Mouse (Mus musculus) MEL (cell line): ENCODE data around the gene Pabpn1l.

Experiments used
- CTCF ChIP-seq, 3 experiments: IDR thresholded peaks in 2 of 3; conservative IDR thresholded peaks in 1 of 3; 2 replicates each; pipeline ENCODE4 v1.5.1; 2011 to 2012; ENCODE audit warnings: low read length in 3 of 3, low read depth in 2 of 3, mild to moderate bottlenecking in 2 of 3, improper control_type of control experiment in 1 of 3, inconsistent platforms in 1 of 3, mixed read lengths in 1 of 3, moderate library complexity in 1 of 3; ENCODE audit not compliant: control insufficient read depth in 1 of 3, insufficient read depth in 1 of 3, poor library complexity in 1 of 3, severe bottlenecking in 1 of 3
- ETS1 ChIP-seq: IDR thresholded peaks from 2 replicates; pipeline ENCODE4 v1.6.1; 2012; ENCODE audit warnings: low read depth, mild to moderate bottlenecking, inconsistent platforms, low read length, improper control_type of control experiment, moderate library complexity
- GATA1 ChIP-seq: IDR thresholded peaks from 2 replicates; pipeline ENCODE4 v1.6.1; 2011; ENCODE audit warnings: low read depth, low read length, improper control_type of control experiment
- MAZ ChIP-seq: IDR thresholded peaks from 2 replicates; pipeline ENCODE4 v1.6.1; 2012; ENCODE audit warnings: low read depth, mild to moderate bottlenecking, inconsistent platforms, low read length, improper control_type of control experiment
- NELFE ChIP-seq: IDR thresholded peaks from 2 replicates; pipeline ENCODE4 v1.6.1; 2011; ENCODE audit warnings: low read depth, low read length, improper control_type of control experiment
- POLR2A ChIP-seq, 2 experiments: IDR thresholded peaks; 2 replicates each; pipeline ENCODE4 v1.6.1; 2011 to 2012; ENCODE audit warnings: low read length in 2 of 2, mild to moderate bottlenecking in 2 of 2, control low read depth in 1 of 2, improper control_type of control experiment in 1 of 2, low read depth in 1 of 2, moderate library complexity in 1 of 2; ENCODE audit not compliant: control insufficient read depth in 1 of 2, insufficient read depth in 1 of 2, poor library complexity in 1 of 2
- POLR2AphosphoS2 ChIP-seq: IDR thresholded peaks from 2 replicates; pipeline ENCODE4 v1.6.1; 2011; ENCODE audit warnings: low read length, improper control_type of control experiment
- RCOR1 ChIP-seq: IDR thresholded peaks from 2 replicates; pipeline ENCODE4 v1.6.1; 2012; ENCODE audit warnings: low read depth, mild to moderate bottlenecking, inconsistent platforms, low read length, improper control_type of control experiment
- SMC3 ChIP-seq: IDR thresholded peaks from 2 replicates; pipeline ENCODE4 v1.6.1; 2011; ENCODE audit warnings: low read depth, low read length, improper control_type of control experiment
- TAL1 ChIP-seq: IDR thresholded peaks from 2 replicates; pipeline ENCODE4 v1.6.1; 2012; ENCODE audit warnings: mild to moderate bottlenecking, inconsistent platforms, low read length, moderate library complexity, mixed read lengths
- UBTF ChIP-seq: IDR thresholded peaks from 2 replicates; pipeline ENCODE4 v1.6.1; 2012; ENCODE audit warnings: low read depth, mild to moderate bottlenecking, inconsistent platforms, low read length, improper control_type of control experiment, moderate library complexity, borderline replicate concordance; ENCODE audit not compliant: insufficient read depth
- USF2 ChIP-seq, 2 experiments: IDR thresholded peaks; 2 replicates each; pipeline ENCODE4 v1.6.1; 2011 to 2012; ENCODE audit warnings: improper control_type of control experiment in 2 of 2, low read length in 2 of 2, borderline replicate concordance in 1 of 2, inconsistent platforms in 1 of 2, low read depth in 1 of 2, mild to moderate bottlenecking in 1 of 2; ENCODE audit not compliant: insufficient read depth in 1 of 2
- ZMIZ1 ChIP-seq: IDR thresholded peaks from 2 replicates; pipeline ENCODE4 v1.6.1; 2012; ENCODE audit warnings: low read depth, mild to moderate bottlenecking, inconsistent platforms, low read length, improper control_type of control experiment, moderate library complexity

DNA sequence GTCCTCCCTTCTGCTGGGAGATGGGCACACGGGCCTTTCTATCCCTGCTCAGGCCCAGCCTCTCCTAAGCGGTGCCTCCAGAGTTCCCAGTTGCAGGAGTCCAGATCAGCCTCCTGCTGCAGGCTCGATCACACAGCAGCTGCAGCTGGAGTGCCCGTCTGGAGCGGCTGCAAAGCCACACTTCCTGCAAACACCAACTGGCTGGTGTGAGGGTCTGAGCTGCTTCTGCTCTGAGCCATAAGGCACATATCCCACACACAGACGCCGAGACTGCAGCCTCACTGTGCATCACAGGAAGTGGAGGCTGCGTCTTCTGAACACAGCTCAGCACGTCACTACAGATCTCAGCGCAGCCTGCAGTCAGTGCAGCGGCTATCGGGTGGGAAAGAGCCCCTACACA is 44.3 kb upstream of the Pabpn1l start:
- TF ChIP-seq POLR2A (IDR thresholded peaks at IDR 0.05; ENCODE audit: control insufficient read depth in 1 of 2, insufficient read depth in 1 of 2, low read depth in 1 of 2, low read length in 2 of 2, poor library complexity in 1 of 2) (peak in 1 of 2 experiments; percentile 27; a peak in 1 of 4 replicates), MAZ (no peak), TAL1 (no peak), SMC3 (no peak), NELFE (no peak), CTCF (IDR thresholded peaks at IDR 0.05 in 2 of 3, conservative IDR thresholded peaks at IDR 0.05 in 1 of 3; ENCODE audit: control insufficient read depth in 1 of 3, insufficient read depth in 1 of 3, low read depth in 2 of 3, low read length in 3 of 3, poor library complexity in 1 of 3, severe bottlenecking in 1 of 3) (no peak), GATA1 (no peak), UBTF (no peak), RCOR1 (no peak), POLR2AphosphoS2 (no peak; the same call in 1 of the 2 replicates), ZMIZ1 (no peak), USF2 (IDR thresholded peaks at IDR 0.05; ENCODE audit: borderline replicate concordance in 1 of 2, insufficient read depth in 1 of 2, low read depth in 1 of 2, low read length in 2 of 2) (no peak), ETS1 (no peak)
